Mouse (Mus musculus) colon, adult 2 months (tissue): ENCODE measurements around the gene Rbfox3. TPM values are rescaled to one million over a fixed set of nuclear protein-coding genes. Genes with fewer than 3 reads are reported as not detected.

Experiments used
- polyA plus RNA-seq: library from polyadenylated mRNA; depleted of rRNA; stranded (reverse); fragments of >200 nt; gene quantifications from 2 replicates; pipeline ENCODE4 v1.2.3, GENCODE M21; 2012; rRNA removed

The Rbfox3 gene
- polyA plus RNA-seq: 0.53 and 0.86 TPM in 2 replicates

DNA sequence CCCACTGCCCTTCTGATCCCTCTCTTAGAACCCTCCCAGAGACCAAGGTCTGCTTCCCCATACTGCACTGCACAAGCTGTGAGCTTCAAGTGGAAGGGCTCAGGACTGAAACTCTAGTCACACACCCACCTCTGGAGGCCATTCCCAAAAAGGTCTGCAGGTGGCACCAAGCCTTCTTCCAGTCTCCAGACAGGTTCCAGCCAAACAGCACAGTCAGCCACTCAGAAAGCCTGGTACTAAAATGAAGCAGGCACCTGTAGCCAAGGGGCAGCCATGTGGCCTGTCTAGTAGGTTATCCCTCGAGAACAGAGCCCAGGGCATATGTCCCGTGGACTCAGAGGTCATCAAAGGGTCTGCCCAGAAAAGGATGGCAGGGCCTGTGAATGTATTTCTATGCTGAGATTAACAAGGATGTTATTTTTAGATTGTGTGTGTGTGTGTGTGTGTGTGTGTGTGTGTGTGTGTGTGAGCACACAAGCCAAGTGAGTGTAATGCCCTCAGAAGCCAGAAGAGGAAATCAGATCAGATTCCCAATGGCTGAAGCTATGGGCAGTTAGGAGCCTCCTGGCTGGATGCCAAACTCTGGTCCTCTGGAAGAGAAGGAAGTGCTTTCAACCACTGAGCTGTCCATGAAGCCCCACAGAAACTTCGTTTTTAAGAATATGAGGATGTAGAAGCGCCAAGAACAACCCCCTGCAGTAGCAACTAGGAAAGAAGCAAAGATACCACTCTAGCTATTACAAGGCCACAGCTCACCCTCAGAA, at the start of gene Rbfox3:
Rbfox3 (minus strand) TSS at position 291 of the 764 bp plus-strand sequence.

DNA sequence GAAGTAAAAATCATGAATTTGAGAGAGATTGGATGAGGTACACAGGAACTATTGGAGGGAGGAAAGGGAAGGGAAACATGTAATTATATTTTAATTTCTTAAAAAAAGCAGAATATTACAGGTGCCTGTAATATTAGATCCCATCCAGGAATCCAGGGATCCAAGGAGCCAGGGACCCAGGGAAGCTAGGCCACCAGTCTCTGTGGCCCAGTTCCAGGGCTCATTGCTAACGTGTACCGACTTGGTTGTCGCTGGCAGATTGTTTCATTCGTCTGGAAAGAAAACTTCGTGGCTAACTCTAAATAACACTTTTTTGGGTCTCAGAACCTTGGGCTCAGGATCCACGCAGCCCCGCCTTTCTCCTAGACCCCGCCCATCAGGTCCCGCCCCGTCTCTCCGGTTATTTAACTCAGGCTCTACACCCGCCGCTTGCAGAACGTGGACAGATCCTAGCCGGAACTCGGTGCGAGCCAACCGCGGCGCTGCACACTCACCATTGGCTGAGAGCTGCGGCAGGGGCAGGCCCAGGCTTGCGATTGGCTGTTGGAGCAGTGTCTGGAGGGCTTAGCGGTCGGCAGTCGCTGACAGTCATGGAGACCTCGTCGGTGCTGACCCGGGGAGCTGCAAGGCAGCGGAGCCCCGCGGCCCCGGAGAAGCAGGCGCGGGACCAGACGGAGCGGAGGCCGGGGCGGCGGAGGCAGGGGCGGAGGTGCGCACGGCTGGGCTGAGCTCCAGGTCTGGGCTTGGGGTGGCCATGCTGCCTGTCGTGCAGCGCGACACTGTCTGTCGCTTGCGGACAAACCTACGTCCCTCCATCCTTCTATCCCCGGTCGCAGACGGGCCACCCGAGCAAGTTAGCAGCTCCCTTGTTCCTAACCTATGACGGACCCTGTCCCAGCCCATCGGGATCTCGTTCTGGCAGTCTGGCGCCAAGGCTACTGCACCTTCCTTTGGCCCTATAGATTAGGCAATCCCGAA, 434.7 kb downstream of the Rbfox3 start, which contains the start of gene Engase:
Engase (plus strand) TSS at position 434 of the 978 bp plus-strand sequence.

Other genes with a start within 250 kb of the Rbfox3 start
- gene Enpp7, start 76.6 kb upstream of the Rbfox3 start, polyA plus RNA-seq: not detected in 2 replicates
- gene Cbx2, start 111.4 kb upstream of the Rbfox3 start, polyA plus RNA-seq: 3.3 and 3.7 TPM in 2 replicates
- 4.0 and 4.8 TPM in 2 replicates for gene Cbx8, start 129.4 kb upstream of the Rbfox3 start, polyA plus RNA-seq
- 8.7 and 10.0 TPM in 2 replicates for gene Cbx4, start 174.6 kb upstream of the Rbfox3 start, polyA plus RNA-seq